Mouse (Mus musculus): ENCODE measurements around the gene Tmem41b.

- TF ChIP-seq POLR2A (IDR thresholded peaks at IDR 0.05; ENCODE audit: low read depth, low read length) (no peak), CTCF (IDR thresholded peaks at IDR 0.05; ENCODE audit: extremely low read depth, insufficient read length, insufficient replicate concordance, low read depth, low read length) (no peak)
Observed at GRCm38 (mm10) chr7:109963707-109964106, 23.0 kb downstream of the Tmem41b start.

Data from small intestine, adult 2 months (tissue).